Mouse (Mus musculus): Measurements from ENCODE around the gene Hif3a.

The Hif3a gene

GRCm38 (mm10) chr7:16990006-16990744 lies 72.1 kb downstream of the Hif3a start:
- WGBS = 28% methylated on average over 15 of the region's 15 CpGs

GRCm38 (mm10) chr7:16988405-16988804 lies 73.8 kb downstream of the Hif3a start:
- WGBS = 38% methylated on average over 3 of the region's 3 CpGs

- WGBS = 38% methylated on average over 7 of the region's 7 CpGs
Measured at GRCm38 (mm10) chr7:16987541-16988149, 74.6 kb downstream of the Hif3a start.

GRCm38 (mm10) chr7:16982859-16983568 lies 79.2 kb downstream of the Hif3a start, which contains the start of gene Gm42372:
Gene Gm42372 (plus strand): TSS chr7:16983086.
- WGBS = 19% methylated on average over 26 of the region's 26 CpGs
